Mouse (Mus musculus): ENCODE data around the gene C1qtnf6. TPM values are rescaled to one million over a fixed set of nuclear protein-coding genes. Genes with fewer than 3 reads are reported as not detected.

C1qtnf6 gene
- polyA plus RNA-seq, 1 experiment from 2014 or later = 25.5 TPM

DNA sequence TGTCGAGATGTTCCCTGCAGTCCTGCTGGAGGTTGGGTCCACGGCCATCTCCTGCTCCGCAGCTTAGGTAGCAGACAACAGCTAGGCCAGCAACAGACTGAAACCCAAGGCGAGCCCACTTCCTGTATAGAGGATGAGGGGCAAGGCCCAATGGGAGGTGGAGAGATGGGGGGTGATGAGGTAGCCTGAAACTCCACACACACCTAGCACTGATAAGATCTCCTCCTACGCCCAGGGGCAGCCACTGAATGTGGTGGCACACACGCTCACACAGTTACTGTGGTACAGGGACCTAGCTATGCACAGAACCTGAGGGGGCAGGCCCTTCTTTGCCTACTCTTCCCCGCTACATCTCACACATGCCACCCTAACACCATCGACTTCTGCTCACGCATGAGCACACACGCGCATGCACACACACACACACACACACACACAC is 36.2 kb downstream of the C1qtnf6 start, which contains the start of gene Il2rb:
Gene Il2rb (minus strand): TSS at position 304 of the 439 bp plus-strand sequence.
- H3K4me1 ChIP-seq (ENCODE audit: control insufficient read depth, insufficient read depth, low read length) = no peaks in the 10 kb centered on the region

DNA sequence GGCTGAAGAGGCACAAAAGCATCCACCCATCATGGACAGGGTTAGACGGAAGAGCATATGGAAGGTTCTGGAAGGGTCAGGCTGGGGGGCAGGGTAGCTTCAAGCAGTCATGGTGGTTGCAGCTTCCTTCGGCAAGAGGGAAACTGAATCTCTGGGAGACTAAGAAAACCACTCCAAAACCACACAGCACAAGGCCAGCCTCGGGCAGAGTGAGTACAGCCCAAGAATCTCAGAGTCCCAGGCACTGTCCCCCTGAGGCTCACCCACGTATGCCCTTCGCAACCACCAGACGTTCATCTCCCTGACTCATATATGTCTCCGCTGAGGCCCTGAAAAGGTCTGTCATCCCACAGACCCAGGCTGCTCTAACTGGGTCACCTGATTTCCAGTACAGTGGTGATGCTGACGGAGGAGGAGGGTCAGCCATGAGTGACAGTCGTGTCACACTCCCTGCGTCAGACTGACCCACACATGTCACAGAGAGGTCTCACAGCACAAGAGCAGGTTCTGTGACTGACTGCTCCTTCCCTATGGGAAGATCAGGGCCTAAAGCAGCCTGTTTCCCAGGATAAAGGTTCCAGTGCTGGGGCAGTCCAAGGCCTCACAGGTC is 37.7 kb downstream of the C1qtnf6 start:
- no peaks in the 10 kb centered on the region for H3K9me3 ChIP-seq (ENCODE audit: control insufficient read depth, low read length)
- no peak overlapping the region for H3K9ac ChIP-seq (ENCODE audit: low read depth, low read length)
- ATAC-seq = no peak
- H3K27ac ChIP-seq (ENCODE audit: low read length) = no peak overlapping the region
- H3K36me3 ChIP-seq (ENCODE audit: control insufficient read depth, insufficient read depth, low read length) = no peaks in the 10 kb centered on the region
- 78% methylated on average over 10 of the region's 10 CpGs for WGBS
- no peak overlapping the region for H3K4me2 ChIP-seq (ENCODE audit: low read depth, low read length)
- H3K4me3 ChIP-seq (ENCODE audit: low read length) = no peak overlapping the region
- no peaks in the 10 kb centered on the region for H3K4me1 ChIP-seq (ENCODE audit: control insufficient read depth, insufficient read depth, low read length)
- H3K27me3 ChIP-seq (replicated peaks; ENCODE audit: control insufficient read depth, insufficient read depth, low read length) = no peaks in the 10 kb centered on the region

More for the DNA sequence above, 36.2 kb downstream of the C1qtnf6 start, which contains the start of gene Il2rb:
- Histone ChIP-seq H3K27me3 (replicated peaks; ENCODE audit: control insufficient read depth, insufficient read depth, low read length) (no peaks in the 10 kb centered on the region), H3K4me3 (ENCODE audit: low read length) (no peak within 1 kb of the TSS), H3K9me3 (ENCODE audit: control insufficient read depth, low read length) (no peaks in the 10 kb centered on the region), H3K4me2 (ENCODE audit: low read depth, low read length) (no peak within 1 kb of the TSS), H3K36me3 (ENCODE audit: control insufficient read depth, insufficient read depth, low read length) (no peaks in the 10 kb centered on the region), H3K27ac (ENCODE audit: low read length) (no peak within 1 kb of the TSS), H3K9ac (ENCODE audit: low read depth, low read length) (no peak within 1 kb of the TSS)
- ATAC-seq = no peak
- 87% methylated on average over 11 of the region's 11 CpGs for WGBS

DNA sequence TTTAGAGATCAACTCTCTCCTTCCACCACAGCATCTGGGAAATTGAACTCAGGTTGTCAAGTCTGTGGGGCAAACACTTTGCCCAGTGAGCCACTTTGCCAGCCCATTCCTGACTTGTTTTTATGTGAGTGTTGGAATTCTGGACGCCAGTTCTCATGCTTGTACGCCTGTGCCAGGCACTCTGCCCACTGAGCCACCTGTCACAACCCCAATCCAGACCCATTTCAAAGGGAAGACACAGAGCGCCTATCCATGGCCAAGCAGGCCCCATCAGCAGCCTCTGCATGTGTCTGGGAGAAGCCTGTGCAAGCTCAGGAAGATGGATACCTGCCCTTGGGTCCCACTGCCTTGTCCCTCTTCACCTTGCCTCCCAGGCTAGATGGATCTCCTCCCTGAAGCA is 39.9 kb downstream of the C1qtnf6 start:
- no peak overlapping the region for H3K27ac ChIP-seq (ENCODE audit: low read length)
- no peak for ATAC-seq
- H3K4me2 ChIP-seq (ENCODE audit: low read depth, low read length) = no peak overlapping the region
- no peaks in the 10 kb centered on the region for H3K9me3 ChIP-seq (ENCODE audit: control insufficient read depth, low read length)
- no peak overlapping the region for H3K9ac ChIP-seq (ENCODE audit: low read depth, low read length)
- no peaks in the 10 kb centered on the region for H3K36me3 ChIP-seq (ENCODE audit: control insufficient read depth, insufficient read depth, low read length)
- no peak overlapping the region for H3K4me3 ChIP-seq (ENCODE audit: low read length)
- 85% methylated on average over 3 of the region's 3 CpGs for whole genome bisulfite sequencing
- no peaks in the 10 kb centered on the region for H3K4me1 ChIP-seq (ENCODE audit: control insufficient read depth, insufficient read depth, low read length)
- no peaks in the 10 kb centered on the region for H3K27me3 ChIP-seq (replicated peaks; ENCODE audit: control insufficient read depth, insufficient read depth, low read length)

GRCm38 (mm10) chr15:78489906-78490305 is 41.3 kb downstream of the C1qtnf6 start:
- no peak overlapping the region for H3K4me2 ChIP-seq (ENCODE audit: low read depth, low read length)
- no peak overlapping the region for H3K4me3 ChIP-seq (ENCODE audit: low read length)
- H3K9me3 ChIP-seq (ENCODE audit: control insufficient read depth, low read length) = no peaks in the 10 kb centered on the region
- no peaks in the 10 kb centered on the region for H3K36me3 ChIP-seq (ENCODE audit: control insufficient read depth, insufficient read depth, low read length)
- ATAC-seq = no peak
- no peak overlapping the region for H3K9ac ChIP-seq (ENCODE audit: low read depth, low read length)
- no peak overlapping the region for H3K27ac ChIP-seq (ENCODE audit: low read length)
- 67% methylated on average over 8 of the region's 8 CpGs for WGBS
- H3K4me1 ChIP-seq (ENCODE audit: control insufficient read depth, insufficient read depth, low read length) = no peaks in the 10 kb centered on the region
- H3K27me3 ChIP-seq (replicated peaks; ENCODE audit: control insufficient read depth, insufficient read depth, low read length) = no peaks in the 10 kb centered on the region

GRCm38 (mm10) chr15:78489248-78489647 is 42.0 kb downstream of the C1qtnf6 start:
- Histone ChIP-seq H3K27me3 (replicated peaks; ENCODE audit: control insufficient read depth, insufficient read depth, low read length) (no peaks in the 10 kb centered on the region), H3K9ac (ENCODE audit: low read depth, low read length) (no peak overlapping the region), H3K4me3 (ENCODE audit: low read length) (no peak overlapping the region), H3K9me3 (ENCODE audit: control insufficient read depth, low read length) (no peaks in the 10 kb centered on the region), H3K27ac (ENCODE audit: low read length) (no peak overlapping the region), H3K36me3 (ENCODE audit: control insufficient read depth, insufficient read depth, low read length) (no peaks in the 10 kb centered on the region), H3K4me1 (ENCODE audit: control insufficient read depth, insufficient read depth, low read length) (no peaks in the 10 kb centered on the region), H3K4me2 (ENCODE audit: low read depth, low read length) (no peak overlapping the region)
- ATAC-seq = no peak
- WGBS = 87% methylated on average over 3 of the region's 3 CpGs

DNA sequence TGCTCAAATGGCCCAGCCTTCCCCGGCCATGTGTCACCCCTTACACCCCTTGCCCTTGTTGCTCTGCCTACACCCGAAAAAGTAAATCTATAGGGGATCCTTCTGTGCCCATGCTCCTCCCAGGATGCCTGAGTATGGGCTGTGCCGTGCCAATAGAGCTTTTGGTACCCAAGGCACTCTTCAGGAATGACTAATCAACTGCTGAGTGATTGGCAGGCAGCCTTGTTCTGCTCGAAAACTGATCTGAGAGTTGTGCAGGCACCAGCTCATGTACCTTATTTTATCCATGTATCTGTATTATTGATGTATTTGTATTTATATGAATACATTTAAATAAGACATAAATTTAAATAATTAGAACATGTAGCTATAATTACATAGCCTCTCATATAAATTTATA is 44.1 kb downstream of the C1qtnf6 start:
- H3K4me2 ChIP-seq (ENCODE audit: low read depth, low read length) = no peak overlapping the region
- no peaks in the 10 kb centered on the region for H3K9me3 ChIP-seq (ENCODE audit: control insufficient read depth, low read length)
- 65% methylated on average over 4 of the region's 4 CpGs for WGBS
- no peaks in the 10 kb centered on the region for H3K36me3 ChIP-seq (ENCODE audit: control insufficient read depth, insufficient read depth, low read length)
- ATAC-seq = no peak
- no peak overlapping the region for H3K4me3 ChIP-seq (ENCODE audit: low read length)
- no peak overlapping the region for H3K9ac ChIP-seq (ENCODE audit: low read depth, low read length)
- H3K27ac ChIP-seq (ENCODE audit: low read length) = no peak overlapping the region
- H3K27me3 ChIP-seq (replicated peaks; ENCODE audit: control insufficient read depth, insufficient read depth, low read length) = no peaks in the 10 kb centered on the region
- H3K4me1 ChIP-seq (ENCODE audit: control insufficient read depth, insufficient read depth, low read length) = no peaks in the 10 kb centered on the region

DNA sequence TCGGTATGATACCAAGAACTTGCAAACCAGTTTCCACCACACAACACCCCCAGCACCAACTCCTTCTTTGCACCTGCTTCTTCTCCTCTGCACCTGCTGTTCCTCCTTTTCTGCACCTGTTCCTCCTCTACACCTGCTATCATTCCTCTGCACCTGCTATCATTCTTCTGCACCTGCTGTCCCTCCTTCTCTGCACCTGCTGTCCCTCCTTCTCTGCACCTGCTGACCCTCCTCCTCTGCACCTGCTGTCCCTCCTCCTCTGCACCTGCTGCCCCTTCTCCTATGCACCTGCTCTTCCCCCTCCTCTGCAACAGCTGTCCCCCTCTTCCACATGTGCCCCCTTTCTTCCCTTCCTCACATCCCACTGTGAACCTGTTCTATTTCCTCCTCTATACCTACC is 44.7 kb downstream of the C1qtnf6 start:
- Histone ChIP-seq H3K27me3 (replicated peaks; ENCODE audit: control insufficient read depth, insufficient read depth, low read length) (no peaks in the 10 kb centered on the region), H3K27ac (ENCODE audit: low read length) (no peak overlapping the region), H3K4me3 (ENCODE audit: low read length) (no peak overlapping the region), H3K4me1 (ENCODE audit: control insufficient read depth, insufficient read depth, low read length) (no peaks in the 10 kb centered on the region; the same call in 1 of the 2 replicates), H3K9ac (ENCODE audit: low read depth, low read length) (no peak overlapping the region), H3K36me3 (ENCODE audit: control insufficient read depth, insufficient read depth, low read length) (no peaks in the 10 kb centered on the region), H3K9me3 (ENCODE audit: control insufficient read depth, low read length) (no peaks in the 10 kb centered on the region), H3K4me2 (ENCODE audit: low read depth, low read length) (no peak overlapping the region)
- ATAC-seq = no peak
- 88% methylated on average over 1 of the region's 1 CpGs for WGBS

DNA sequence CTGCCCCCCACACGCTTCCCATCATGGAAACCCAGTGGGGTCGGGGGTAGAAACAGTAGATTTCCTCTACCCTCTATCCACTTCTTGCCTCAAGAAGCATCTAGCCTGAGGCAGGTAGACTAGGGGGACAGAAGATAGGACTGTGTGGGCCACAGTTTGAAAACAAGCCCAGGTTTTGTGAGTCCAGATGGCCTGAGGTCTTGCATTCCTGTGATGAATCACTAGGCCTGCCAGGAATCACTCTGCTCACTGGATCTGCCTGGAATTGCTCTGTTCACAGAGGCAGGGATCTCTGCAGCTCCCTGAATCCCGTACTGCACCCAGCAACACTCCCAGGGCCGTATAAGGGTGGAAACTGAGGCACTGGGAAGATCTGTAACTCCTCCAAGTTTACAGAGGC is 47.9 kb downstream of the C1qtnf6 start:
- Histone ChIP-seq H3K4me2 (ENCODE audit: low read depth, low read length) (no peak overlapping the region), H3K9ac (ENCODE audit: low read depth, low read length) (no peak overlapping the region), H3K27ac (ENCODE audit: low read length) (no peak overlapping the region), H3K36me3 (ENCODE audit: control insufficient read depth, insufficient read depth, low read length) (no peaks in the 10 kb centered on the region), H3K4me1 (ENCODE audit: control insufficient read depth, insufficient read depth, low read length) (peaks cover 3% of the 10 kb centered on the region; the same call in 1 of the 2 replicates), H3K27me3 (replicated peaks; ENCODE audit: control insufficient read depth, insufficient read depth, low read length) (no peaks in the 10 kb centered on the region), H3K9me3 (ENCODE audit: control insufficient read depth, low read length) (no peaks in the 10 kb centered on the region), H3K4me3 (ENCODE audit: low read length) (no peak overlapping the region)
- ATAC-seq = no peak
- WGBS = 74% methylated on average over 4 of the region's 4 CpGs

DNA sequence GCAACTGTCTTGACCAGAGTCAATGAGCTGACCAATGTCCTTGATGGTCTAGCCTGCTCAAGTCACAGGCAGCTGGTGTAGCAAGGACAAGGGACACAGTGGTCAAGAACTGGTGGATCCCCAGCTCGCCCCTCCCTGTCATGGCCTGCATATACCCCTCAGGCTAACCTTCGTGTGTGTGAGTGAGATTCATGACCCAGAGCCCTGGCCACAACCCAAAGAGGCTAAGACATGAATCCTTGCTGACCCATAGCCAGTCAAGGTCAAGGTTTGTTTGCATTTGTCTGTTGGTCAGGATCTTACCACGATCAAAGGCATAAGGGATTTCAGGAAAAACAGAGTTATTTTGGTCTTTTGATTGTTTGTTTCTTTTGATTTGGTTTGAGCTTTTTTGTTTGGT is 48.7 kb downstream of the C1qtnf6 start:
- Histone ChIP-seq H3K27me3 (replicated peaks; ENCODE audit: control insufficient read depth, insufficient read depth, low read length) (no peaks in the 10 kb centered on the region), H3K36me3 (ENCODE audit: control insufficient read depth, insufficient read depth, low read length) (no peaks in the 10 kb centered on the region), H3K9ac (ENCODE audit: low read depth, low read length) (no peak overlapping the region), H3K4me2 (ENCODE audit: low read depth, low read length) (no peak overlapping the region), H3K4me3 (ENCODE audit: low read length) (no peak overlapping the region), H3K9me3 (ENCODE audit: control insufficient read depth, low read length) (no peaks in the 10 kb centered on the region), H3K27ac (ENCODE audit: low read length) (no peak overlapping the region), H3K4me1 (ENCODE audit: control insufficient read depth, insufficient read depth, low read length) (peaks cover 3% of the 10 kb centered on the region; the same call in 1 of the 2 replicates)
- WGBS = 58% methylated on average over 3 of the region's 3 CpGs
- ATAC-seq = no peak

All from intestine, embryonic 16.5 days (tissue).